ENCODE assay signal across 18 mouse cellular contexts in genomic region chr6:35544352-35544751, GRCm38 (mm10).
"Had no signal": no experiment of that assay in that cellular context is flagged by ENCODE, and none has a peak within 500 bp of the region (broad histone marks: within the 10 kb centered on the region; RNA-seq: fewer than 3 reads in every experiment).

No protein-coding gene starts in this region.

- H3K27ac ChIP-seq: kidney, postnatal 0 days; limb, embryonic 12.5 days; liver, embryonic 13.5 days; lung, embryonic 15.5 days; midbrain, embryonic 12.5 days; neural tube, embryonic 15.5 days; stomach, embryonic 15.5 days had no signal

- H3K4me2 ChIP-seq: limb, embryonic 12.5 days; liver, embryonic 13.5 days; lung, embryonic 15.5 days; midbrain, embryonic 12.5 days; neural tube, embryonic 15.5 days; stomach, embryonic 15.5 days had no signal

- ATAC-seq: liver, postnatal 0 days; midbrain, embryonic 16.5 days had no signal

- H3K4me1 ChIP-seq: limb, embryonic 12.5 days; liver, embryonic 13.5 days; lung, embryonic 15.5 days; midbrain, embryonic 12.5 days; neural tube, embryonic 15.5 days; stomach, embryonic 15.5 days had no signal

- H3K9me3 ChIP-seq: liver, embryonic 13.5 days; lung, embryonic 15.5 days; midbrain, embryonic 12.5 days; stomach, embryonic 15.5 days had no signal

- H3K4me3 ChIP-seq: limb, embryonic 12.5 days; liver, embryonic 13.5 days; lung, embryonic 15.5 days; midbrain, embryonic 12.5 days; neural tube, embryonic 15.5 days; stomach, embryonic 15.5 days had no signal

- H3K27me3 ChIP-seq: limb, embryonic 12.5 days; liver, embryonic 13.5 days; lung, embryonic 15.5 days; midbrain, embryonic 12.5 days; neural tube, embryonic 15.5 days; stomach, embryonic 15.5 days had no signal

- H3K9ac ChIP-seq: limb, embryonic 12.5 days; liver, embryonic 13.5 days; liver, postnatal 0 days; lung, embryonic 15.5 days; midbrain, embryonic 12.5 days; neural tube, embryonic 15.5 days; stomach, embryonic 15.5 days had no signal

- H3K36me3 ChIP-seq: limb, embryonic 12.5 days; liver, embryonic 13.5 days; lung, embryonic 15.5 days; midbrain, embryonic 12.5 days; neural tube, embryonic 15.5 days; stomach, embryonic 15.5 days had no signal

- DNase-seq: kidney, adult 11 months; kidney, adult 9 months; kidney, postnatal 36 days; layer of hippocampus, adult 9-11 months; layer of hippocampus, postnatal 36 days; liver; liver, embryonic 13.5 days; liver, postnatal 0 days; right cerebral cortex, postnatal 4 days; spleen, adult 18-20 months; thymus, postnatal 4 days had no signal
